8 mouse cellular contexts compared by ENCODE assay signal in the genomic region with DNA sequence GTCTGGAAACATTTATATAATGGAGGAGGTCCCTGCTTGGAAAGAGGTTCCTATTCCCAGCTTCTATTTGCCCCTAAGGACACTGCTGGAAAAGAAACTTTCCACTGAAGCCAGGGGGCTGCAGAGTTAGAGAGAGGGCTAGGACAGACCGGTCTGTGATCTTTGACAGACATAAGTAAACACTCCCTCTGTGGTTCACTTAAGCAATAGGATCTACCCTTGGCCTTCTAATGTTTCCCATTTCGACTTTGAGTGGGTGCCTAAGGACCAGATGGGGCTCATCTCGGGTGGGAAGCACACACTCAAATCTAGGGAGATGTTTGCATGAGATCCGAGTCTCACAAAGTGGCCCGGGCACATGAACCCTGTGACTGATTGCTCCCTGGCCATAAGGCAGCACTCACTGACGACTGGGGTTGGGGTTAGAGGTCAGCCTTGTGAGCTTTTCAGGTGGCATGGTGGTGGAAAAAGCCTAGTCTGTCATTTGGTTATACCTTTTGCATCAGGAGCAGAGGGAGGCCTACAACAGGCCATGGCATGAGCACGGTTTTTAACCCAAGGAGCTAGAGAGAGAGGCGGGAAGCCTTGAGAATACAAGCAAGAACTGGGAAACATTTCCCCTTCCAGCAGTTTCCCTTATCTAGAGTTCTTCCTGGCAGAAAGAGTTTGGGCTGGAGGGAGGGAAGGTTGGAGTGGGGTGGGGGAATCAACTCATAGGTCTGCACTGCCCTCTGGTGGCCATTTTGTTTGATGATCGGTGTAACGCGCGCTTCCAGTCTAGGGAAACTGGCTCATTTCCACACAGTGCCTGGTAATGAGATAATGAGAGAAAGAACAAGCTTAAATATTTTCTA. TPM values are rescaled to one million over a fixed set of nuclear protein-coding genes. Genes with fewer than 3 reads are reported as not detected.
DNase-seq lines count a peak whose midpoint lies in the region; ATAC-seq and TF ChIP-seq lines count a peak whose summit lies in the region.

No protein-coding gene starts in this region.

- CTCF ChIA-PET in Patski (lab: Charles Lee), result interaction anchor here (0.9 to 1.5 kb wide), 5 partner anchors 24 to 121 kb away, joined by 3 to 4 read pairs (median 3); no protein-coding TSS in a partner anchor

- no peaks in the 10 kb centered on the region for H3K36me3 ChIP-seq in liver, postnatal 0 days (replicated peaks; ENCODE audit: insufficient read depth, low read length)

- no peak overlapping the region for H3K9ac ChIP-seq in liver, postnatal 0 days (replicated peaks)

- H3K9me3 ChIP-seq in liver, postnatal 0 days (ENCODE audit: low read length), result no peaks in the 10 kb centered on the region

- H3K27ac ChIP-seq in liver, postnatal 0 days (ENCODE audit: low read depth), result no peak overlapping the region
- H3K27ac ChIP-seq in olfactory bulb, adult 2 months (ENCODE audit: insufficient read depth, low read depth, low read length), result no peak overlapping the region

- no peaks in the 10 kb centered on the region for H3K4me1 ChIP-seq in liver, postnatal 0 days (ENCODE audit: insufficient read depth)
- H3K4me1 ChIP-seq in olfactory bulb, adult 2 months (ENCODE audit: control insufficient read depth, insufficient read depth, low read length), result peaks cover 3% of the 10 kb centered on the region; the same call in 1 of the 2 replicates

- peak; percentile 44 for ATAC-seq in Patski
- peak; percentile 95 for ATAC-seq in frontal cortex, adult (ENCODE audit: low TSS enrichment)
- ATAC-seq in liver, postnatal 0 days, result no peak

- TF ChIP-seq POLR2A in olfactory bulb, adult 2 months (IDR thresholded peaks at IDR 0.05; ENCODE audit: insufficient read depth, low read depth, low read length), result no peak

- in situ Hi-C loops in Patski (cut with MboI; ENCODE audit: low pct_unique_long_range_greater_than_20kb), result loop anchor here (5.0 kb wide), 2 partner anchors 119 to 274 kb away; no protein-coding TSS in a partner anchor

- H3K4me2 ChIP-seq in liver, postnatal 0 days (ENCODE audit: low read depth, low read length), result no peak overlapping the region

- 23% methylated on average over 12 of the region's 12 CpGs for WGBS in liver, postnatal 0 days (ENCODE audit: insufficient replicate concordance)
- WGBS in olfactory bulb, adult 2 months, result 34% methylated on average over 12 of the region's 12 CpGs

- DNase-seq in Patski (ENCODE audit: low read depth, low spot score), result no peak
- DNase-seq in cerebellum, adult 8-10 months, result peak; percentile 72
- DNase-seq in heart, postnatal 4 days, result peak; percentile 93
- DNase-seq in layer of hippocampus, adult 11-12 months (ENCODE audit: low spot score), result peak; percentile 86
- DNase-seq in liver, postnatal 0 days, result peak; percentile 72
- DNase-seq in thymus, postnatal 36 days, result peak; percentile 8 to 21

- peaks cover 19% of the 10 kb centered on the region for H3K27me3 ChIP-seq in Patski
- no peaks in the 10 kb centered on the region for H3K27me3 ChIP-seq in liver, postnatal 0 days (ENCODE audit: insufficient read depth, low read length)

- POLR2A ChIA-PET in Patski (lab: Charles Lee), result no interaction called here

- no peak overlapping the region for H3K4me3 ChIP-seq in liver, postnatal 0 days (ENCODE audit: low read depth, low read length)
- H3K4me3 ChIP-seq in olfactory bulb, adult 2 months (ENCODE audit: insufficient read depth, low read depth, low read length), result no peak overlapping the region

- peak; percentile 82 for TF ChIP-seq CTCF in Patski (IDR thresholded peaks at IDR 0.05)
- peak; percentile 76 for TF ChIP-seq CTCF in liver, postnatal 0 days (IDR thresholded peaks at IDR 0.05; ENCODE audit: low read depth)
- TF ChIP-seq CTCF in olfactory bulb, adult 2 months (IDR thresholded peaks at IDR 0.05; ENCODE audit: insufficient read depth, low read depth, low read length), result peak; percentile 61

- no peak for TF ChIP-seq EP300 in liver, postnatal 0 days (IDR thresholded peaks at IDR 0.05; ENCODE audit: low read depth)

RNA-seq across cellular contexts. Expression of gene Adcyap1r1, which starts 59.7 kb away (rescaled TPM):
- 0.31 TPM for polyA plus RNA-seq in Patski (2021)
- 10 to 100 TPM in 1 of 2 experiments, 1 to 10 TPM in 1; 8.6 to 11.9 TPM for total RNA-seq in heart, postnatal 4 days (2021)
- not detected in 2 replicates for polyA plus RNA-seq in liver, postnatal 0 days (2015; fragmentation: Nextera tagmentation; extraction: Ambion mirVana)
- polyA plus RNA-seq in olfactory bulb, adult 2 months (2012; ENCODE audit: insufficient read depth, insufficient read length, low replicate concordance, missing spikeins), result not detected in 2 replicates
